Mouse (Mus musculus) liver, embryonic 15.5 days (tissue): ENCODE results near the gene Grid2ip. TPM values are rescaled to one million over a fixed set of nuclear protein-coding genes. Genes with fewer than 3 reads are reported as not detected.

Source experiments
- ATAC-seq: fragments of 200-750 bp; cut with Nextera tagmentation; 2 replicates; pipeline ENCODE4 v1.8.0; 2017; ENCODE audit warnings: moderate number of reproducible peaks, mild to moderate bottlenecking, moderate library complexity; ENCODE audit not compliant: insufficient read depth
- H3K27ac ChIP-seq: fragments of 300-500 bp; sonication (generic); replicated peaks from 2 replicates; pipeline ENCODE4 v1.5.1; 2015; ENCODE audit warnings: mild to moderate bottlenecking, inconsistent platforms
- H3K27me3 ChIP-seq: fragments of 300-500 bp; sonication (generic); 2 replicates; pipeline ENCODE4 v1.6.1; 2015; ENCODE audit warnings: mild to moderate bottlenecking, inconsistent platforms
- H3K36me3 ChIP-seq: fragments of 300-500 bp; sonication (generic); replicated peaks from 2 replicates; pipeline ENCODE4 v1.6.1; 2015; ENCODE audit warnings: moderate library complexity, mild to moderate bottlenecking, inconsistent platforms
- H3K4me1 ChIP-seq: fragments of 300-500 bp; sonication (generic); replicated peaks from 2 replicates; pipeline ENCODE4 v1.6.1; 2015; ENCODE audit warnings: inconsistent platforms
- H3K4me2 ChIP-seq: fragments of 300-500 bp; sonication (generic); 2 replicates; pipeline ENCODE4 v1.6.1; 2015; ENCODE audit warnings: moderate library complexity, mild to moderate bottlenecking, inconsistent platforms
- H3K4me3 ChIP-seq: fragments of 300-500 bp; sonication (generic); replicated peaks from 2 replicates; pipeline ENCODE4 v1.5.1; 2015; ENCODE audit warnings: mild to moderate bottlenecking, inconsistent platforms
- H3K9ac ChIP-seq: fragments of 300-500 bp; sonication (generic); 2 replicates; pipeline ENCODE4 v1.6.1; 2015; ENCODE audit warnings: moderate library complexity, mild to moderate bottlenecking, inconsistent platforms
- H3K9me3 ChIP-seq: fragments of 300-500 bp; sonication (generic); replicated peaks from 2 replicates; pipeline ENCODE4 v1.6.1; 2016; ENCODE audit warnings: inconsistent platforms
- WGBS: fragments of 180-500 bp; shearing (Covaris S2); methylation state at CpG from one replicate; pipeline ENCODE4 v1.1.7; 2015; ENCODE audit warnings: mixed read lengths; ENCODE audit not compliant: insufficient replicate concordance; 5-methylcytosine and 5-hydroxymethylcytosine counted together
- polyA plus RNA-seq: library from polyadenylated mRNA; unstranded; fragments of >200 nt; fragmentation: Nextera tagmentation; extraction: Ambion mirVana; gene quantifications from 2 replicates; pipeline ENCODE4 v1.2.1, GENCODE M21; 2015

The Grid2ip gene
- not detected in 2 replicates for polyA plus RNA-seq

GRCm38 (mm10) chr5:143356686-143357388, at the start of gene Grid2ip:
TSS of gene Grid2ip (plus strand) at chr5:143357338.
- no peak within 1 kb of the TSS for H3K4me2 ChIP-seq
- no peak within 1 kb of the TSS for H3K27ac ChIP-seq
- WGBS: 20% methylated on average over 17 of the region's 17 CpGs
- H3K4me3 ChIP-seq: no peak within 1 kb of the TSS
- H3K9ac ChIP-seq: no peak within 1 kb of the TSS
- no peak for ATAC-seq
- peaks cover 66% of the 10 kb centered on the region for H3K27me3 ChIP-seq
- H3K9me3 ChIP-seq: no peaks in the 10 kb centered on the region
- H3K4me1 ChIP-seq: no peaks in the 10 kb centered on the region
- H3K36me3 ChIP-seq: no peaks in the 10 kb centered on the region

- Histone ChIP-seq H3K4me1 (peaks cover 30% of the 10 kb centered on the region), H3K27ac (no peak overlapping the region), H3K9ac (no peak overlapping the region), H3K36me3 (peaks cover 97% of the 10 kb centered on the region), H3K27me3 (no peaks in the 10 kb centered on the region), H3K4me2 (no peak overlapping the region), H3K4me3 (no peak overlapping the region), H3K9me3 (no peaks in the 10 kb centered on the region)
- WGBS: 89% methylated on average over 5 of the region's 5 CpGs
- no peak for ATAC-seq
Measured at GRCm38 (mm10) chr5:143308825-143309224, 48.3 kb upstream of the Grid2ip start.

GRCm38 (mm10) chr5:143309916-143310315, 47.2 kb upstream of the Grid2ip start:
- 90% methylated on average over 7 of the region's 7 CpGs for WGBS
- Histone ChIP-seq H3K4me3 (no peak overlapping the region), H3K27me3 (no peaks in the 10 kb centered on the region), H3K9ac (no peak overlapping the region), H3K36me3 (peaks cover 89% of the 10 kb centered on the region), H3K9me3 (no peaks in the 10 kb centered on the region), H3K27ac (no peak overlapping the region), H3K4me1 (peaks cover 38% of the 10 kb centered on the region), H3K4me2 (no peak overlapping the region)
- ATAC-seq: no peak

- Histone ChIP-seq H3K4me1 (peaks cover 47% of the 10 kb centered on the region), H3K27me3 (no peaks in the 10 kb centered on the region), H3K4me3 (no peak overlapping the region), H3K4me2 (no peak overlapping the region), H3K9ac (no peak overlapping the region), H3K9me3 (no peaks in the 10 kb centered on the region), H3K36me3 (peaks cover 84% of the 10 kb centered on the region), H3K27ac (no peak overlapping the region)
- 46% methylated on average over 8 of the region's 8 CpGs for WGBS
- ATAC-seq: no peak
Measured at GRCm38 (mm10) chr5:143311886-143312285, 45.3 kb upstream of the Grid2ip start.

- H3K36me3 ChIP-seq: peaks cover 83% of the 10 kb centered on the region
- H3K9ac ChIP-seq: peak overlapping the region; percentile 94
- H3K9me3 ChIP-seq: no peaks in the 10 kb centered on the region
- peak overlapping the region; percentile 92 for H3K4me2 ChIP-seq
- peak; percentile 53 for ATAC-seq
- 2% methylated on average over 16 of the region's 16 CpGs for WGBS
- peaks cover 47% of the 10 kb centered on the region for H3K4me1 ChIP-seq
- no peaks in the 10 kb centered on the region for H3K27me3 ChIP-seq
- peak overlapping the region; percentile 88 for H3K27ac ChIP-seq
- H3K4me3 ChIP-seq: peak overlapping the region; percentile 89
Measured at GRCm38 (mm10) chr5:143314183-143314729, 42.9 kb upstream of the Grid2ip start.

- Histone ChIP-seq H3K4me1 (peaks cover 47% of the 10 kb centered on the region), H3K36me3 (peaks cover 82% of the 10 kb centered on the region), H3K27ac (peak within 1 kb of the TSS; percentile 88), H3K27me3 (no peaks in the 10 kb centered on the region), H3K4me3 (peak within 1 kb of the TSS; percentile 89), H3K9me3 (no peaks in the 10 kb centered on the region), H3K4me2 (peak within 1 kb of the TSS; percentile 92), H3K9ac (peak within 1 kb of the TSS; percentile 94)
- ATAC-seq: peak; percentile 83
- WGBS: under 1% methylated on average over 101 of the region's 101 CpGs
Measured at GRCm38 (mm10) chr5:143314730-143315513, 42.2 kb upstream of the Grid2ip start, which contains the start of gene E130309D02Rik. TSS of gene E130309D02Rik (minus strand) at chr5:143315360.

GRCm38 (mm10) chr5:143315514-143315888, 41.6 kb upstream of the Grid2ip start:
- Histone ChIP-seq H3K9me3 (no peaks in the 10 kb centered on the region), H3K36me3 (peaks cover 82% of the 10 kb centered on the region), H3K27ac (peak overlapping the region; percentile 53; the same call in 1 of the 2 replicates), H3K4me3 (peak overlapping the region; percentile 89), H3K4me2 (peak overlapping the region; percentile 92), H3K27me3 (no peaks in the 10 kb centered on the region), H3K4me1 (peaks cover 45% of the 10 kb centered on the region), H3K9ac (peak overlapping the region; percentile 94; the same call in 1 of the 2 replicates)
- ATAC-seq: no peak
- 19% methylated on average over 8 of the region's 8 CpGs for WGBS

GRCm38 (mm10) chr5:143316605-143317287, 40.4 kb upstream of the Grid2ip start:
- peaks cover 34% of the 10 kb centered on the region for H3K4me1 ChIP-seq
- no peak overlapping the region for H3K4me3 ChIP-seq
- 81% methylated on average over 5 of the region's 5 CpGs for WGBS
- no peak for ATAC-seq
- H3K36me3 ChIP-seq: peaks cover 82% of the 10 kb centered on the region
- no peaks in the 10 kb centered on the region for H3K27me3 ChIP-seq
- H3K9me3 ChIP-seq: no peaks in the 10 kb centered on the region
- no peak overlapping the region for H3K27ac ChIP-seq
- no peak overlapping the region for H3K4me2 ChIP-seq
- no peak overlapping the region for H3K9ac ChIP-seq

GRCm38 (mm10) chr5:143317288-143317610, 39.9 kb upstream of the Grid2ip start:
- no peak for ATAC-seq
- no peaks in the 10 kb centered on the region for H3K27me3 ChIP-seq
- H3K4me3 ChIP-seq: no peak overlapping the region
- H3K9me3 ChIP-seq: no peaks in the 10 kb centered on the region
- no peak overlapping the region for H3K4me2 ChIP-seq
- WGBS: 81% methylated on average over 8 of the region's 8 CpGs
- no peak overlapping the region for H3K9ac ChIP-seq
- peaks cover 82% of the 10 kb centered on the region for H3K36me3 ChIP-seq
- H3K4me1 ChIP-seq: peaks cover 32% of the 10 kb centered on the region
- no peak overlapping the region for H3K27ac ChIP-seq

GRCm38 (mm10) chr5:143328690-143329495, 28.2 kb upstream of the Grid2ip start, which contains the start of gene Zdhhc4:
TSS of gene Zdhhc4 (minus strand) at chr5:143329256.
- peak within 1 kb of the TSS; percentile 60 for H3K27ac ChIP-seq
- peak within 1 kb of the TSS; percentile 74 for H3K4me2 ChIP-seq
- ATAC-seq: peak; percentile 71
- peaks cover 23% of the 10 kb centered on the region for H3K4me1 ChIP-seq
- H3K27me3 ChIP-seq: no peaks in the 10 kb centered on the region
- no peaks in the 10 kb centered on the region for H3K9me3 ChIP-seq
- peaks cover 26% of the 10 kb centered on the region for H3K36me3 ChIP-seq
- WGBS: under 1% methylated on average over 57 of the region's 57 CpGs
- peak within 1 kb of the TSS; percentile 82 for H3K4me3 ChIP-seq
- H3K9ac ChIP-seq: peak within 1 kb of the TSS; percentile 78
